Mouse (Mus musculus) stomach, postnatal 0 days (tissue): ENCODE data around the gene Utp6.

Experiments used
- CTCF ChIP-seq: IDR thresholded peaks from 2 replicates; pipeline ENCODE4 v1.5.1; 2016; ENCODE audit warnings: antibody characterized with exemption, low read depth, mild to moderate bottlenecking, moderate library complexity
- EP300 ChIP-seq: optimal IDR thresholded peaks from 2 replicates; pipeline ENCODE3; 2016; ENCODE audit warnings: antibody characterized with exemption

GRCm38 (mm10) chr11:79986886-79987285, 24.7 kb upstream of the Utp6 start:
- no peak for TF ChIP-seq CTCF
- no peak for TF ChIP-seq EP300
